Mouse (Mus musculus): Measurements from ENCODE around the gene Brd3. TPM values are rescaled to one million over a fixed set of nuclear protein-coding genes. Genes with fewer than 3 reads are reported as not detected.
"Not testable (repeated sequence)": the region's sequence is repeated elsewhere in the genome, so short reads cannot be mapped to it uniquely, and the experiment has no call there.

The Brd3 gene
- total RNA-seq, 1 experiment from 2014 or later: 110 TPM

- DNase-seq: no peak
Measured at GRCm38 (mm10) chr2:27510706-27511105, 3.2 kb upstream of the Brd3 start.

DNA sequence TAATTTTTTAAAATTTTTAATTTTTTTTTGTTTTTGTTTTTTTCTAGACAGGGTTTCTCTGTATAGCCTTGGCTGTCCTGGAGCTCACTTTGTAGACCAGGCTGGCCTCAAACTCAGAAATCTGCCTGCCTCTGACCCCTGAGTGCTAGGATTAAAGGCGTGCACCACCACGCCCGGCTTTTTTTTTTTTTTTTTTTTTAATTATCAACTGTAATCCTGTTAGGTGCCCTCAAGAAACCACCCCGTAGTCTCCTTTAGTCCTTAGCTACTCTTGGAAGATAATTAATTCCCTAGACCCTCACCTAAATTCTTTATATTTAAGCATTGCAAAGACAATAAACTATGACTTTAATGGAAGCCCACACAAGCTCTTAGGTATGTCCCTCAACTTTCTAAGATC is 804 bp downstream of the Brd3 start:
- not testable (repeated sequence) for DNase-seq

GRCm38 (mm10) chr2:27505539-27505938 is 1.9 kb downstream of the Brd3 start:
- no peak for DNase-seq

GRCm38 (mm10) chr2:27504113-27504885 is 3.2 kb downstream of the Brd3 start:
- no peak for DNase-seq

GRCm38 (mm10) chr2:27496391-27497028 is 11.0 kb downstream of the Brd3 start:
- DNase-seq: no peak

- no peak for DNase-seq
Measured at GRCm38 (mm10) chr2:27493971-27494370, 13.5 kb downstream of the Brd3 start.

- DNase-seq: no peak
Measured at GRCm38 (mm10) chr2:27490939-27491338, 16.5 kb downstream of the Brd3 start.

DNA sequence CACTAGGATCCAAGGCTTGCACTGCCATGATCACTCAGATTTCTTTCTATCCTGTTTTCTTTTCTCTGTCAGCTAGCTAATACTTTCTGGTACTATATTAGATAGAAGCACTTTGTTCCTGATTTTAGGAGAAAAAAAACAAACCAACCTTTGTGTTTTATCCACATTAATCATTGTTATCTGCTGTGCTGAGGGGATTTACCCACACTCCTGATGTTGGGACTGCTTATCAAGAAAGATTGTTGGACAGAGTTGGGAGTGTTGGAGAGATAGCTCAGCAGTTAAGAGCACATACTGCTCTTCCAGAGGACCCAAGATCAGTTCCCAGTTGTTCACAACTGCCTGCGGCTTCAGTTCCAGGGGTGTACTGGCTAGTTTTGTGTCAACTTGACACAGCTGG is 19.1 kb downstream of the Brd3 start:
- no peak for DNase-seq

DNA sequence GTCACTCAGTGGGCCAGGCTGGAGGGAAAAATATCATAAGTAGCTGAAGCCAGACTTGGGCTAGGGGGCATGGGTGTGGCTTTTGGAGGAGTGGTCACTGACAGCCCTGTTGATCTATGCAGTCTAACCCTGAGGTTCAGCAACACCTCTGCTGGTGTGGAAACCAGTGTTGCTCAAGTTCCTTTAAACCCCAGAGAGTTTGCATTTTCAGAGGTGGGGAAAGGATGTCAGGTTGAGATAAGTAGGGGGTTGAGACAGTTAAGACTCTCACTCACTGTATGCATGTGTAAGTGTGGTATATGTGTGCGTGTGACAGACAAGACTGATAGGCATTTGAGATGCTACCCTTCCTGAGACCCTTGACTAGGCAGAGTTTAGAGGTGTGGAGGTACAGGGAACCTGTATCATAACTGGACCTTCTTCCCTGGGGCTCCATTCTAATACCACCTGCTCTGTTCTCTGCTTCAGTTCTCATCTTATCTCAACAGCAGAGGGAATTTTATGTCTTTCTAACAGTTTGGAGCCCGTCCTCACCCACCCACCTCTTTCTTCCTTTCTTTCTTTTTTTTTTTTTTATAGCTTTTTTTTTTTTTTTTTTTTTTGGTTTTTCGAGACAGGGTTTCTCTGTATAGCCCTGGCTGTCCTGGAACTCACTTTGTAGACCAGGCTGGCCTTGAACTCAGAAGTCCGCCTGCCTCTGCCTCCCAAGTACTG is 20.0 kb downstream of the Brd3 start:
- DNase-seq: no peak

- no peak for DNase-seq
Measured at GRCm38 (mm10) chr2:27486725-27487124, 20.7 kb downstream of the Brd3 start.

DNA sequence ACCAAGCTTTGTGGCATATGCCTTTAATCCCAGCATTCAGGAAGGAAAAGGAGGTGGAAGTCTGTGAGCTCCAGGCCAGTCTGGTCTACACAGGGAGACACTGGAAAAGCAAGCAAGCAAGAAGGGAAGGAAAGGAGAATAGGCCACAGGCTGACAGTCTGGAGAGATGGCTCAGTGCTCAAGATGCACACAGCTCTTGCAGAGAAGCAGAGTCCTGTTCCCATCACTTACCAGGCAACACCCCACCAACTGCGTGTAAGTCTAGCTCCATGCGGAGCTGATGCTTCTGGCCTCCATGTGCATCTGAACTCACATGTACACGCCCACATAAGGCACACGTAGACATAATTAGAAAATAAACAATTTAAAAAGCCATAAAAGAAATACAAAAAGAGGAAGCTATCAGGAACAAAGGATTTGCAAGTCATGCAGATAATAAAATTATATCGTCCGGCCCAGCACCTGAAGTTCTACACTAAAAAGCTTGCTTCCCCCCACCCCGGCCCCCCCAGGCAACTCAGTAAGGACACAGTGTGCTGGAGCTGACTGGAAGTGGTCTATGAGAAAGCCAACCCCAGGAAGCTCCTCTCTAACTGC is 25.1 kb downstream of the Brd3 start:
- DNase-seq: no peak

DNA sequence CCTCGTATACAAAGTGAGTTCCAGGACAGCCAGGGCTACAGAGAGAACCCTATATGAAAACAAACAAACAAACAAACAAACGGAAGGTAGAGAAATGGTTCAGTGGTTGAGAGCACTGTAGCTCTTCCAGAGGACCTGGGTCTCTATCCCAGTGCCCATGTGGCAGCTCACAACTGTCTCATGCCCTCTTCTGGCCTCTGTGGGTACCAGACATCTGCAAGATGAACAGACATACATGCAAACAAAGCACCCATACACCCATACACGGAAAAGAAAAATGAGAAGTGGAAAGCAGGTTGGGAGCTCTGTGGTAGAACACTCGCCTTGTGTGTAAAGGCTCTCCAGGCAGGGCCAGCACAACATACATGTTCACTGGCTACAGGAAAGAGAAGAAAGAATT is 27.1 kb downstream of the Brd3 start:
- DNase-seq: no peak

- DNase-seq: no peak
Measured at GRCm38 (mm10) chr2:27479821-27480220, 27.6 kb downstream of the Brd3 start.

DNA sequence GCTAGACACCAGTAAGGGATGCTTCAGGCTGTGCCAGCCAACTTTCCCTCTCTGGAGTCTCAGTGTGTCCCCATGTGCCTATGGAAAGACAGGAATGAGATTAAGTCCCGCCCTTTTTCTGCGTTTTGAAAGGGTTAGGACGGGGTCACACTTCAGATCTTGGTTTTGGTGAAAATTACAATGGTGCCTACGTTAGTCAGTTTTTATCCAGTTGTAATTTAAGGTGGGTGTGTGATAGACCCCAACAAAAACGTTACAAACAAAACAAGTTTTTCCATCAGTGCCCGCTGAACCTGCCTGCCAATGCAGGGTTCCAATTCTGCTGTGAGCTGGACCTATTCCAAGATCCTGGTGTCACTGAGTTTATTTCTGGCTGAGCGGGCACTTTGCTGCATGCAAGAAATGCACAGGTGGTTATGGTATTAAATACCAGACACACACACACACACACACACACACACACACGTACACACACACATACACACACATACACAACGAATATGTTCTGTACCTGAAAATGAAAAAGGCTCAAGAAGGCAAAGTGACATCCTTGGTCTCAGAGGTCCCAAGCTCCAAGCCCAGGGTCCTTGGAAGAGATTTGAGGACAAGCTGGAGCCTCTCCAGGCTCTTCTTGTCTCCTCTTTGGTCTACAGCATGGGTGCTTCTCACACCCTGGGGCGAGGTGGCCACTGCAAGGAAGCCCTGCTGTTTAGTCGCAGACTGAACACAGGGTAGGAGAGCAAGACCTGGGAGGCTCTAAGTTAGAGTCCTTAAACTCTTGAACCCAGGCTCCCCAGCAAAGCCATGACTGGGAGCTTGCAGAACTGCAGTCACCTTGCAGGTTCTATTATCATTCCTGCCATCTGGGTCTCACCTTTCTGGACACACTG is 30.9 kb downstream of the Brd3 start:
- no peak for DNase-seq

DNA sequence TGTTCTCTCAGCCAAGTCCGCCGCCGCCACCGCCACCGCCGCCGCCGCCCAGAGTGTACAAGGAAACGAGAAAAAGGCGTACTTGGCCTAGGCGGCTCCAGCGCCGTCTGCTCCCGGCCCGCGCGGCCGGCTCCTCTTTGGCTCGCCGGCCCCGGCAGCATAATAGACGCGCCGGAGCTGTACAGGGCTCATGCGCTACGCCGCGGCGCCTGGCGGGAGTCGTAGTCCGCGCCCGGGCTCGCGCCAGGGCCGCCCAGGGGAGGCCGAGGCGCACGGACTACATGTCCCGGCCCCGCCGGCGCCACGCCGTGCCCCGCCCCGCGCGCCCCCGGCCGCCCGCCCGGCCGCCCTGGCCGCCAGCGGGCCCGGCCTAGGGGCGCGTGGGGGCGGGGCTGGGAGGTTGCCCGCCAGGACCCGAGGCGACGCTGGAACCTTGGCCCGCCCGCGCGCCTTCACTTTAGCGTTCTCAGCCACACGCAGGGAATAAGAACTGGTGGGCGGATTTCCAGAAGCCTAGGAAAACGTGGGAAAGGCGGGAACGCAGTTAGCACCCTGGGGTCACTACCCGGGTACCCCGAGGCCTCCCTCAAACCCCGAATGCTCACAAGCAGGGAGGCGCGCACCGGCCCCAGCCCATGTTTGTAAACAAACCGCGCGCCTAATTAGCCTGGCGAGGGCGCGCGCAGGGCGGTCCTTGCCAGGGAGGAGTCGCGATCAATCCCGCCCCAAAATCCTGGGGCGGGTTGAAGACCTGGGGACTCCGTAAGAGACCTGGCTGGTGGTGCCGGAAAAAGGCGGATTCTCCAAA is 31.8 kb downstream of the Brd3 start:
- DNase-seq: peak; percentile 92

- peak; percentile 47 for DNase-seq
Measured at GRCm38 (mm10) chr2:27474621-27475484, 32.6 kb downstream of the Brd3 start.

GRCm38 (mm10) chr2:27473911-27474310 is 33.6 kb downstream of the Brd3 start:
- no peak for DNase-seq

- no peak for DNase-seq
Measured at GRCm38 (mm10) chr2:27473061-27473765, 34.2 kb downstream of the Brd3 start.

- no peak for DNase-seq
Measured at GRCm38 (mm10) chr2:27471170-27471584, 36.3 kb downstream of the Brd3 start.

Data from adrenal gland, postnatal 25 days (tissue).